Mouse (Mus musculus): Measurements from ENCODE around the gene Ddx54. TPM values are rescaled to one million over a fixed set of nuclear protein-coding genes. Genes with fewer than 3 reads are reported as not detected.

The Ddx54 gene
- polyA plus RNA-seq, 1 experiment from 2014 or later, result 62.2 TPM

DNA sequence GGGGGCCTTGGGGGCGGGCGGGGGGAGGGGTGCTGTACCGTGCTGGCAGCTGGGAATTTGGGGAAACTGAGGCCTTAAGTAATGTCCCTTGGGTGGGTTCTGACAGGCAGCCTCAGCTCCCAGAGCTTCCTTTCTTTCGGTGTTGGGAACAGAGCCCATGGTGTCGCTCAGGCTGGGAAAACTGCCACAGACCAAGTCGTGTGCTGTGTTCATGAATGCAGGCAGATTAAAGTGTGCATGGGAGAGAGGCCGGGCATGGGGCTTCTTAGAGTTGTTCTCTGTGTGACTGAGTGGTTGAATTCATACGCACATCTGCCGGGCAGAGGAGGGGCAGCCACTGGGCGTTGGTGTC lies 9.3 kb downstream of the Ddx54 start:
- no peaks in the 10 kb centered on the region for H3K27me3 ChIP-seq (ENCODE audit: insufficient read depth, poor library complexity, severe bottlenecking)
- no peak for DNase-seq (ENCODE audit: low spot score)
- peaks cover 11% of the 10 kb centered on the region for H3K4me1 ChIP-seq (replicated peaks)
- no peak overlapping the region for H3K4me3 ChIP-seq
- H3K36me3 ChIP-seq, result peaks cover 100% of the 10 kb centered on the region
- no peak overlapping the region for H3K27ac ChIP-seq
- no peaks in the 10 kb centered on the region for H3K9me3 ChIP-seq
- WGBS, result 90% methylated on average over 10 of the region's 10 CpGs

DNA sequence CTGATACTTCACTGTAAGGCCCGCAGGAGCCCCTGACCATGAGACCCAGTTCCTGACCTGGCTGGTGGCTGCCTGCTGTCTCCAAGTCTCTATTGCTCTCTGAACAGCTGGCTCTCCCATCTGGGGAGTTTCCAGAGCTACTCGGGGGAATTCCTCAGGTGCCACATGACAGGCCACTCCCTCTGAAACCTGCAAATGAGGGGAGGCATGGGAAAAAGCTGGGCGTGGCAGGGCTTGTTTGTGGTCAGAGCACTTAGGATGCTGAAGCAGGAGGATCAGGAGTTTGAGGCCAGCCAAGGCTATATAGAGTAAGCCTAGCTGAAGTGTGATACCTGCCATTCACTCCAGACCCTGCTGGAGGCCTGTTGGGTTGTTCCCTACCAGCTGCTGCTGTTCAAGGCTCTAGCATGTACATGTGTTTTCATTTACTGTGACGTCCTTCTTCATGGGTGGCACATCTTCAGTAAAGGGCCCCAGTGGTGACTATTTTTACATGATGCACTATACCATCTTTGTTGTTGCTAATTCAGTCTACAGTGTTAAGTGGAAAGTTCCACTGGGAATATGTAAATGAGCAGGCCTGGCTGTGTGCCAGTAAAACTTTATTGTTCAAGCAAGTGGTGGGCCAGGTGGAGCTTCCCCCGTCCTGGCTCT lies 9.8 kb downstream of the Ddx54 start:
- Histone ChIP-seq H3K9me3 (no peaks in the 10 kb centered on the region), H3K27me3 (ENCODE audit: insufficient read depth, poor library complexity, severe bottlenecking) (no peaks in the 10 kb centered on the region), H3K4me1 (replicated peaks) (peaks cover 16% of the 10 kb centered on the region), H3K27ac (no peak overlapping the region), H3K36me3 (peaks cover 100% of the 10 kb centered on the region), H3K4me3 (no peak overlapping the region)
- DNase-seq (ENCODE audit: low spot score), result no peak
- 84% methylated on average over 5 of the region's 5 CpGs for WGBS

- Histone ChIP-seq H3K27me3 (ENCODE audit: insufficient read depth, poor library complexity, severe bottlenecking) (no peaks in the 10 kb centered on the region), H3K36me3 (peaks cover 95% of the 10 kb centered on the region), H3K9me3 (no peaks in the 10 kb centered on the region), H3K4me1 (replicated peaks) (peaks cover 31% of the 10 kb centered on the region), H3K4me3 (no peak overlapping the region), H3K27ac (no peak overlapping the region)
- WGBS, result 94% methylated on average over 10 of the region's 10 CpGs
- no peak for DNase-seq (ENCODE audit: low spot score)
Measured at GRCm38 (mm10) chr5:120624427-120624826, 11.9 kb downstream of the Ddx54 start.

GRCm38 (mm10) chr5:120626399-120626798 lies 13.9 kb downstream of the Ddx54 start:
- whole genome bisulfite sequencing, result 26% methylated on average over 19 of the region's 19 CpGs
- H3K36me3 ChIP-seq, result peaks cover 75% of the 10 kb centered on the region
- H3K27ac ChIP-seq, result peak overlapping the region; percentile 67; the same call in 1 of the 2 replicates
- no peaks in the 10 kb centered on the region for H3K9me3 ChIP-seq
- H3K4me1 ChIP-seq (replicated peaks), result peaks cover 35% of the 10 kb centered on the region
- H3K4me3 ChIP-seq, result no peak overlapping the region
- H3K27me3 ChIP-seq (ENCODE audit: insufficient read depth, poor library complexity, severe bottlenecking), result peaks cover 19% of the 10 kb centered on the region
- DNase-seq (ENCODE audit: low spot score), result peak; percentile 76

GRCm38 (mm10) chr5:120627515-120628300 lies 15.2 kb downstream of the Ddx54 start:
- Histone ChIP-seq H3K27me3 (ENCODE audit: insufficient read depth, poor library complexity, severe bottlenecking) (peaks cover 30% of the 10 kb centered on the region), H3K9me3 (peaks cover 8% of the 10 kb centered on the region; the same call in 1 of the 2 replicates), H3K4me1 (replicated peaks) (peaks cover 36% of the 10 kb centered on the region), H3K4me3 (no peak overlapping the region), H3K36me3 (peaks cover 62% of the 10 kb centered on the region), H3K27ac (peak overlapping the region; percentile 67)
- WGBS, result 86% methylated on average over 15 of the region's 15 CpGs
- peak; percentile 38 for DNase-seq (ENCODE audit: low spot score)

- WGBS, result 88% methylated on average over 7 of the region's 7 CpGs
- Histone ChIP-seq H3K9me3 (peaks cover 8% of the 10 kb centered on the region; the same call in 1 of the 2 replicates), H3K4me1 (replicated peaks) (peaks cover 36% of the 10 kb centered on the region), H3K4me3 (no peak overlapping the region), H3K27ac (peak overlapping the region; percentile 60; the same call in 1 of the 2 replicates), H3K36me3 (peaks cover 53% of the 10 kb centered on the region), H3K27me3 (ENCODE audit: insufficient read depth, poor library complexity, severe bottlenecking) (peaks cover 30% of the 10 kb centered on the region)
- no peak for DNase-seq (ENCODE audit: low spot score)
Measured at GRCm38 (mm10) chr5:120628624-120629023, 16.1 kb downstream of the Ddx54 start.

DNA sequence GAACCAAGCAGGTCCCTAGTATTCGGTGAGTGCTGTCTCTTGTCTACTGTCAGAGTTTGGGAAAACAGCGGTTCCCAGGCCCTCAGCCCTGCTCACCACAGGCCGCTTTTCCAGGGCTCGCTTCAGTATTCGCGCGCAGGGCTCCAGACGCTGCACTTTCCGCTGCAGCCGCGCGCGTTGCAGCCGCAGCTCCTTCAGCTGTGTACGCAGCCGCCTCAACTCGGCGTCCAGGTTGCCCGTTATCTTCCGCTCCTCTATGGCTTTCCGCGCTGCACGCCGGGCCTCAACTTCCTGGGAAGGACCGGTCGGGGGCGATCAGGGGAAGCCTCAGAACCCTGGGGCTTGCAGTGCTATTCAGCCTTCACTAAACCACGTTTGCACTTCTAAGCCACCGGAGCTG lies 18.6 kb downstream of the Ddx54 start:
- H3K4me3 ChIP-seq, result peak overlapping the region; percentile 36

DNA sequence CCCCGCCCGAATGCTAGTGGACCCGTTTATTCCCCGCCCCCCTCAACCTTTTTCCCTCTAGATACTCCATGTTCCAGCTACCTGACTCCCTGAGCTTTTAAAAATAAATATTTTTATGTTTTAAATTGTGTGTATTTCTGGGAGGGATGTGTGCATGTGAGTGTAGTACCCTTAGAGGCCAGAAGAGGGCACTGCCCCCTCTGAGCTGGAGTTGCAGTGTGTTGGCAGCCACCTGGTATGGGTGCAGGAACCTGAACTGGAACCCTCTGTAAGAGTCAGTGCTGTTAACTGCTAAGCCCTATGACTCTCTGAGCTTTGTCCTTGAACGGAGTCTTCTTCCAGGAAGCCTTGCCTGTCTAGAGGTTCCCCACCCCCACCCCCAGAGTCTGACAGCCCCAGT lies 19.4 kb downstream of the Ddx54 start:
- Histone ChIP-seq H3K36me3 (peaks cover 20% of the 10 kb centered on the region), H3K27ac (no peak overlapping the region), H3K4me3 (no peak overlapping the region), H3K27me3 (ENCODE audit: insufficient read depth, poor library complexity, severe bottlenecking) (peaks cover 30% of the 10 kb centered on the region), H3K4me1 (replicated peaks) (peaks cover 38% of the 10 kb centered on the region), H3K9me3 (peaks cover 8% of the 10 kb centered on the region; the same call in 1 of the 2 replicates)
- no peak for DNase-seq (ENCODE audit: low spot score)
- 89% methylated on average over 5 of the region's 5 CpGs for WGBS

More for the DNA sequence above, 18.6 kb downstream of the Ddx54 start:
- Histone ChIP-seq H3K27ac (no peak overlapping the region), H3K36me3 (peaks cover 28% of the 10 kb centered on the region), H3K4me1 (replicated peaks) (peaks cover 46% of the 10 kb centered on the region), H3K27me3 (ENCODE audit: insufficient read depth, poor library complexity, severe bottlenecking) (peaks cover 30% of the 10 kb centered on the region), H3K9me3 (peaks cover 8% of the 10 kb centered on the region; the same call in 1 of the 2 replicates)
- DNase-seq (ENCODE audit: low spot score), result no peak
- WGBS, result 9% methylated on average over 29 of the region's 29 CpGs

- H3K27ac ChIP-seq, result no peak within 1 kb of the TSS
- H3K4me1 ChIP-seq (replicated peaks), result peaks cover 19% of the 10 kb centered on the region
- H3K36me3 ChIP-seq, result peaks cover 1% of the 10 kb centered on the region; the same call in 1 of the 2 replicates
- no peak for DNase-seq (ENCODE audit: low spot score)
- no peak within 1 kb of the TSS for H3K4me3 ChIP-seq
- peaks cover 30% of the 10 kb centered on the region for H3K27me3 ChIP-seq (ENCODE audit: insufficient read depth, poor library complexity, severe bottlenecking)
- 61% methylated on average over 9 of the region's 9 CpGs for WGBS
- H3K9me3 ChIP-seq, result peaks cover 8% of the 10 kb centered on the region; the same call in 1 of the 2 replicates
Measured at GRCm38 (mm10) chr5:120634131-120634530, 21.6 kb downstream of the Ddx54 start, which contains the start of gene Cfap73. Gene Cfap73, minus strand, starts transcription at chr5:120634235.

GRCm38 (mm10) chr5:120634860-120635259 lies 22.3 kb downstream of the Ddx54 start:
- Histone ChIP-seq H3K9me3 (peaks cover 8% of the 10 kb centered on the region; the same call in 1 of the 2 replicates), H3K4me1 (replicated peaks) (peaks cover 19% of the 10 kb centered on the region), H3K4me3 (no peak overlapping the region), H3K27ac (no peak overlapping the region), H3K27me3 (ENCODE audit: insufficient read depth, poor library complexity, severe bottlenecking) (peaks cover 27% of the 10 kb centered on the region), H3K36me3 (no peaks in the 10 kb centered on the region; the same call in 1 of the 2 replicates)
- WGBS, result 58% methylated on average over 5 of the region's 5 CpGs
- DNase-seq (ENCODE audit: low spot score), result no peak

- WGBS, result 91% methylated on average over 5 of the region's 5 CpGs
- no peak overlapping the region for H3K4me3 ChIP-seq
- H3K36me3 ChIP-seq, result no peaks in the 10 kb centered on the region
- H3K4me1 ChIP-seq (replicated peaks), result peaks cover 19% of the 10 kb centered on the region
- DNase-seq (ENCODE audit: low spot score), result no peak
- H3K27ac ChIP-seq, result no peak overlapping the region
- peaks cover 8% of the 10 kb centered on the region; the same call in 1 of the 2 replicates for H3K9me3 ChIP-seq
- H3K27me3 ChIP-seq (ENCODE audit: insufficient read depth, poor library complexity, severe bottlenecking), result peaks cover 19% of the 10 kb centered on the region
Measured at GRCm38 (mm10) chr5:120635633-120636032, 23.1 kb downstream of the Ddx54 start.

GRCm38 (mm10) chr5:120640094-120640493 lies 27.6 kb downstream of the Ddx54 start:
- WGBS, result 94% methylated on average over 7 of the region's 7 CpGs
- Histone ChIP-seq H3K4me1 (replicated peaks) (peaks cover under 1% of the 10 kb centered on the region; the same call in 1 of the 2 replicates), H3K9me3 (no peaks in the 10 kb centered on the region), H3K36me3 (no peaks in the 10 kb centered on the region), H3K4me3 (no peak overlapping the region), H3K27ac (no peak overlapping the region), H3K27me3 (ENCODE audit: insufficient read depth, poor library complexity, severe bottlenecking) (no peaks in the 10 kb centered on the region)
- DNase-seq (ENCODE audit: low spot score), result no peak
